Mouse (Mus musculus): ENCODE results near the gene Map2k2.

Map2k2 gene

GRCm38 (mm10) chr10:81092465-81093250 lies 13.1 kb upstream of the Map2k2 start:
- intact Hi-C loops (cut with DNase I): loop anchor here (5.0 kb wide), 1 partner anchor 175 kb away; the partner anchor contains the start of gene Lmnb2

- intact Hi-C loops (cut with DNase I): loop anchor here (5.0 kb wide), 1 partner anchor 178 kb away; the partner anchor contains the start of gene Lmnb2
These were observed 10.6 kb upstream of the Map2k2 start for GRCm38 (mm10) chr10:81094931-81095678.

GRCm38 (mm10) chr10:81106113-81106721 lies 502 bp downstream of the Map2k2 start:
- intact Hi-C loops (cut with DNase I): no loop called here

GRCm38 (mm10) chr10:81112946-81113345 lies 7.2 kb downstream of the Map2k2 start:
- intact Hi-C loops (cut with DNase I): no loop called here

GRCm38 (mm10) chr10:81119625-81120024 lies 13.9 kb downstream of the Map2k2 start:
- intact Hi-C loops (cut with DNase I): no loop called here

GRCm38 (mm10) chr10:81120650-81121049 lies 14.9 kb downstream of the Map2k2 start:
- intact Hi-C loops (cut with DNase I): no loop called here

GRCm38 (mm10) chr10:81122889-81123288 lies 17.2 kb downstream of the Map2k2 start:
- intact Hi-C loops (cut with DNase I): no loop called here

- intact Hi-C loops (cut with DNase I): no loop called here
These were observed 17.8 kb downstream of the Map2k2 start for GRCm38 (mm10) chr10:81123500-81123899.

GRCm38 (mm10) chr10:81134181-81134587 lies 28.5 kb downstream of the Map2k2 start:
- intact Hi-C loops (cut with DNase I): no loop called here

GRCm38 (mm10) chr10:81134966-81135681 lies 29.4 kb downstream of the Map2k2 start, which contains the start of gene Zbtb7a:
Gene Zbtb7a, plus strand, starts transcription at chr10:81135220.
- intact Hi-C loops (cut with DNase I): loop anchor here (5.0 kb wide), 1 partner anchor 42 kb away; the partner anchor contains the start of gene Eef2

GRCm38 (mm10) chr10:81135831-81136705 lies 30.4 kb downstream of the Map2k2 start:
- intact Hi-C loops (cut with DNase I): loop anchor here (5.0 kb wide), 1 partner anchor 41 kb away; the partner anchor contains the start of gene Eef2

GRCm38 (mm10) chr10:81136706-81137231 lies 31.1 kb downstream of the Map2k2 start:
- intact Hi-C loops (cut with DNase I): loop anchor here (5.0 kb wide), 1 partner anchor 41 kb away; the partner anchor contains the start of gene Eef2

- intact Hi-C loops (cut with DNase I): loop anchor here (5.0 kb wide), 1 partner anchor 40 kb away; the partner anchor contains the start of gene Eef2
These were observed 31.8 kb downstream of the Map2k2 start for GRCm38 (mm10) chr10:81137252-81138130.

GRCm38 (mm10) chr10:81138131-81138782 lies 32.5 kb downstream of the Map2k2 start:
- intact Hi-C loops (cut with DNase I): loop anchor here (5.0 kb wide), 1 partner anchor 39 kb away; the partner anchor contains the start of gene Eef2

- intact Hi-C loops (cut with DNase I): loop anchor here (5.0 kb wide), 1 partner anchor 38 kb away; the partner anchor contains the start of gene Eef2
These were observed 33.3 kb downstream of the Map2k2 start for GRCm38 (mm10) chr10:81138821-81139528.

GRCm38 (mm10) chr10:81139529-81139846 lies 33.8 kb downstream of the Map2k2 start:
- intact Hi-C loops (cut with DNase I): loop anchor here (5.0 kb wide), 1 partner anchor 38 kb away; the partner anchor contains the start of gene Eef2

GRCm38 (mm10) chr10:81140005-81140404 lies 34.3 kb downstream of the Map2k2 start:
- intact Hi-C loops (cut with DNase I): no loop called here
